In the genomic region with DNA sequence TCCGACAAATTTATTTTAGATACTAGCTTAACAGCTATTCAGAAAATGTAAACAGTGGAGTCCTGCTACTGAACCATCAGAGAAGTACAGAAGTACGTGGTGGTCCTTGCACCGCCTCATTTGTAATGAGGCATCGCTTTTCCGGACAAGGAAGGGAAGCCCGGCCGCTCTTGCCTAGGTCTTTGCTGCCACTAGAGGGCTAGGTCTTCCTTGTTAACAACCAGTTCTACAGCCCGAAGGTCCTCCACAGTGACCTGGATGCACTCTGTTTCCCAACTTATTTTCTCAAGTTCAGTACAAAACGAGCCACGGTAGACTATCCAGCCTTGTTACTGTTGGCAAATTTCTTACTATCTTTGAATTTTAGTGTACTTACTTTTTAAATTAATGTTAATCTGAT, we compare ENCODE assay signal across 7 mouse cellular contexts. TPM values are rescaled to one million over a fixed set of nuclear protein-coding genes. Genes with fewer than 3 reads are reported as not detected.
DNase-seq lines count a peak whose midpoint lies in the region; ATAC-seq and TF ChIP-seq lines count a peak whose summit lies in the region.

No protein-coding gene starts in this region.

- no peak for ATAC-seq in G1E (ENCODE audit: extremely low read depth, insufficient number of reproducible peaks, low FRiP score, poor library complexity, severe bottlenecking)
- ATAC-seq in common myeloid progenitor, adult 5-6 weeks (replicated peaks; ENCODE audit: low read depth, poor library complexity, severe bottlenecking), result peak; percentile 94
- peak; percentile 47; the same call in 1 of the 2 replicates for ATAC-seq in intestine, embryonic 15.5 days
- peak; percentile 91 for ATAC-seq in megakaryocyte, adult 5-6 weeks (ENCODE audit: poor library complexity, severe bottlenecking)

- no peak overlapping the region for H3K27ac ChIP-seq in kidney, adult 2 months (ENCODE audit: insufficient read depth, low read depth, low read length)
- no peak overlapping the region for H3K27ac ChIP-seq in intestine, embryonic 15.5 days

- no peak overlapping the region for H3K9ac ChIP-seq in intestine, embryonic 15.5 days

- H3K4me2 ChIP-seq in intestine, embryonic 15.5 days (replicated peaks), result no peak overlapping the region

- no peak for TF ChIP-seq POLR2A in kidney, adult 2 months (IDR thresholded peaks at IDR 0.05; ENCODE audit: low read depth, low read length)

- no peaks in the 10 kb centered on the region for H3K27me3 ChIP-seq in kidney, adult 2 months (replicated peaks; ENCODE audit: control insufficient read depth, insufficient read depth, low read length)
- no peaks in the 10 kb centered on the region for H3K27me3 ChIP-seq in G1E (ENCODE audit: insufficient read depth, low read length)
- H3K27me3 ChIP-seq in intestine, embryonic 15.5 days (replicated peaks), result no peaks in the 10 kb centered on the region

- H3K4me1 ChIP-seq in kidney, adult 2 months (ENCODE audit: control insufficient read depth, insufficient read depth, low read length), result no peaks in the 10 kb centered on the region
- H3K4me1 ChIP-seq in G1E (ENCODE audit: insufficient read depth, low read depth, low read length), result no peaks in the 10 kb centered on the region; the same call in 1 of the 2 replicates
- no peaks in the 10 kb centered on the region for H3K4me1 ChIP-seq in intestine, embryonic 15.5 days (replicated peaks)

- peak; percentile 71 for TF ChIP-seq CTCF in kidney, adult 2 months (conservative IDR thresholded peaks at IDR 0.05; ENCODE audit: insufficient read depth, insufficient read length, low read depth, low read length)
- TF ChIP-seq CTCF in G1E (IDR thresholded peaks at IDR 0.05; ENCODE audit: low read depth, low read length), result 0 out of 2 replicates have a peak, but pooled peaks have one; percentile 9

- H3K36me3 ChIP-seq in kidney, adult 2 months (ENCODE audit: control insufficient read depth, insufficient read depth, low read length), result no peaks in the 10 kb centered on the region; the same call in 1 of the 2 replicates
- no peaks in the 10 kb centered on the region for H3K36me3 ChIP-seq in G1E (replicated peaks)
- H3K36me3 ChIP-seq in intestine, embryonic 15.5 days, result no peaks in the 10 kb centered on the region

- DNase-seq in kidney, adult 2 months, result peak; percentile 49
- DNase-seq in kidney, adult 11 months, result no peak
- DNase-seq in G1E (ENCODE audit: low spot score), result no peak
- peak; percentile 35 for DNase-seq in thymus, postnatal 25 days

- H3K4me3 ChIP-seq in kidney, adult 2 months (ENCODE audit: insufficient read depth, low read depth, low read length), result no peak overlapping the region
- no peak overlapping the region for H3K4me3 ChIP-seq in G1E (ENCODE audit: low read depth, low read length)
- no peak overlapping the region for H3K4me3 ChIP-seq in intestine, embryonic 15.5 days (replicated peaks)

- WGBS in kidney, adult 2 months, result 13% methylated on average over 10 of the region's 10 CpGs
- 24% methylated on average over 10 of the region's 10 CpGs for WGBS in intestine, embryonic 15.5 days

- H3K9me3 ChIP-seq in G1E (replicated peaks), result no peaks in the 10 kb centered on the region
- no peaks in the 10 kb centered on the region for H3K9me3 ChIP-seq in intestine, embryonic 15.5 days

RNA-seq across cellular contexts. Expression of a gene that starts 12.9 kb away (rescaled TPM):
- 0.05 and 0.12 TPM in 2 replicates for polyA plus RNA-seq in kidney, adult 2 months (2012; rRNA removed)
- 0.45 TPM in 1 of 2 replicates, not detected in the other for total RNA-seq in G1E (2014; fragmentation: Nextera tagmentation)
- 0.05 and 0.06 TPM in 2 replicates for total RNA-seq in G1E (2017)
- polyA plus RNA-seq in G1E (2012), result not detected in 2 replicates
- total RNA-seq in common myeloid progenitor, adult 5-6 weeks (2017), result 0.15 TPM in 1 of 2 replicates, not detected in the other
- 0.15 and 0.29 TPM in 2 replicates for polyA plus RNA-seq in intestine, embryonic 15.5 days (2015; fragmentation: Nextera tagmentation; extraction: Ambion mirVana)
- total RNA-seq in megakaryocyte, adult 5-6 weeks (2015), result 0.09 TPM in 1 of 2 replicates, not detected in the other
- total RNA-seq in megakaryocyte, adult 5-6 weeks (2017), result 0.07 TPM in 1 of 2 replicates, not detected in the other

RNA-seq across cellular contexts. Expression of a gene that starts 32.7 kb away (rescaled TPM):
- polyA plus RNA-seq in kidney, adult 2 months (2012; rRNA removed), result 4.0 and 4.6 TPM in 2 replicates
- total RNA-seq in G1E (2014; fragmentation: Nextera tagmentation) (28.4 and 31.1 TPM in 2 replicates), G1E (2017) (13.9 and 14.8 TPM in 2 replicates)
- polyA plus RNA-seq in G1E (2012), result 5.4 and 8.7 TPM in 2 replicates
- total RNA-seq in common myeloid progenitor, adult 5-6 weeks (2017), result 0.10 and 0.27 TPM in 2 replicates
- polyA plus RNA-seq in intestine, embryonic 15.5 days (2015; fragmentation: Nextera tagmentation; extraction: Ambion mirVana), result 14.1 and 14.7 TPM in 2 replicates
- 3.3 and 4.0 TPM in 2 replicates for total RNA-seq in megakaryocyte, adult 5-6 weeks (2015)
- total RNA-seq in megakaryocyte, adult 5-6 weeks (2017), result 3.4 and 8.6 TPM in 2 replicates

RNA-seq across cellular contexts. Expression of a gene that starts 37.9 kb away (rescaled TPM):
- 26.0 and 29.3 TPM in 2 replicates for polyA plus RNA-seq in kidney, adult 2 months (2012; rRNA removed)
- total RNA-seq in G1E (2014; fragmentation: Nextera tagmentation), result 14.3 and 15.2 TPM in 2 replicates
- total RNA-seq in G1E (2017), result 18.2 and 20.2 TPM in 2 replicates
- 5.5 and 7.3 TPM in 2 replicates for polyA plus RNA-seq in G1E (2012)
- total RNA-seq in common myeloid progenitor, adult 5-6 weeks (2017), result 18.8 and 21.5 TPM in 2 replicates
- polyA plus RNA-seq in intestine, embryonic 15.5 days (2015; fragmentation: Nextera tagmentation; extraction: Ambion mirVana), result 26.9 and 27.6 TPM in 2 replicates
- total RNA-seq in megakaryocyte, adult 5-6 weeks (2015), result 14.6 and 18.2 TPM in 2 replicates
- total RNA-seq in megakaryocyte, adult 5-6 weeks (2017), result 25.9 and 28.1 TPM in 2 replicates

Comparison
In these comparisons a context has a peak if more than half of its experiments do, and no peak if none do; other contexts are left out.
1. DNase-seq: peak in kidney, adult 2 months (single experiment) and thymus, postnatal 25 days (single experiment); none in kidney, adult 11 months (single experiment) and G1E (single experiment).